8 mouse cellular contexts compared by ENCODE assay signal in the genomic region with DNA sequence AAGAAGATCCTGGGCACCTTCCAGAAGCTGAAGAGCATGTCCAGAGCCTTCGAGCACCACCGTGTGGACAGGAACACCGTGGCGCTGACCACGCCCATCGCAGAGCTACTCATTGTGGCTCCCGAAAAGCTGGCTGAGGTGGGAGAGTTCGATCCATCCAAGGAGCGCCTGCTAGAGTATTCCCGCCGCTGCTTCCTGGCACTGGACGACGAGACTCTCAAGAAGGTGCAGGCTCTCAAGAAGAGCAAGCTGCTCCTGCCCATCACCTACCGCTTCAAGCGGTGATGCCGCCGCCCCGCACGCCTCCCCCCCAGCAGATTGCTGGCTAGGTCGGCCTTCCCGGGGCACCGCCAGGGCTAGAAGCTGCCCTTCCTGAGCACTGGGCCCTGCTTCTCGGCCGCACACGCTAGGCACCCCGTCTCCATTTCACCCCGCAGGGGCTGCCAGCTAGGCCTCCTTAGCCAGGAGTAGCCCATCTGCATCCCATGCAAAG. TPM values are rescaled to one million over a fixed set of nuclear protein-coding genes. Genes with fewer than 3 reads are reported as not detected.
A peak's percentile ranks its signal among the peaks of the same experiment; 100 is the strongest.
DNase-seq lines count a peak whose midpoint lies in the region; ATAC-seq and TF ChIP-seq lines count a peak whose summit lies in the region.

No protein-coding gene starts in this region.

- H3K4me3 ChIP-seq in ES-E14 (ENCODE audit: insufficient read depth in 1 of 2, low read depth in 1 of 2, low read length in 2 of 2, poor library complexity in 1 of 2, severe bottlenecking in 1 of 2), result peak overlapping the region; percentile 86 to 94
- H3K4me3 ChIP-seq in forebrain, embryonic 11.5 days (ENCODE audit: low read depth, low read length), result peak overlapping the region; percentile 64
- peak overlapping the region; percentile 61 for H3K4me3 ChIP-seq in heart, embryonic 15.5 days
- peak overlapping the region; percentile 58 for H3K4me3 ChIP-seq in lung, embryonic 15.5 days

- H3K27me3 ChIP-seq in forebrain, embryonic 11.5 days (ENCODE audit: control insufficient read depth, insufficient read depth, low read length), result peaks cover 27% of the 10 kb centered on the region
- H3K27me3 ChIP-seq in heart, embryonic 15.5 days, result peaks cover 36% of the 10 kb centered on the region
- H3K27me3 ChIP-seq in lung, embryonic 15.5 days, result peaks cover 35% of the 10 kb centered on the region

- H3K9ac ChIP-seq in ES-E14 (ENCODE audit: insufficient read depth, low read depth, low read length, poor library complexity, severe bottlenecking), result peak overlapping the region; percentile 99
- peak overlapping the region; percentile 86 for H3K9ac ChIP-seq in forebrain, embryonic 11.5 days (ENCODE audit: low read length)
- H3K9ac ChIP-seq in heart, embryonic 15.5 days, result peak overlapping the region; percentile 73
- H3K9ac ChIP-seq in lung, embryonic 15.5 days, result peak overlapping the region; percentile 92

- H3K36me3 ChIP-seq in ES-E14 (ENCODE audit: control insufficient read depth, insufficient read depth, low read length, poor library complexity, severe bottlenecking), result peaks cover 3% of the 10 kb centered on the region; the same call in 1 of the 2 replicates
- H3K36me3 ChIP-seq in forebrain, embryonic 11.5 days (ENCODE audit: control insufficient read depth, insufficient read depth, low read length), result no peaks in the 10 kb centered on the region
- no peaks in the 10 kb centered on the region for H3K36me3 ChIP-seq in heart, embryonic 15.5 days
- H3K36me3 ChIP-seq in lung, embryonic 15.5 days, result no peaks in the 10 kb centered on the region; the same call in 1 of the 2 replicates

- peak overlapping the region; percentile 88 for H3K4me2 ChIP-seq in forebrain, embryonic 11.5 days (ENCODE audit: low read depth, low read length, severe bottlenecking)
- H3K4me2 ChIP-seq in heart, embryonic 15.5 days, result peak overlapping the region; percentile 97
- H3K4me2 ChIP-seq in lung, embryonic 15.5 days, result peak overlapping the region; percentile 95

- WGBS in forebrain, embryonic 11.5 days, result 2% methylated on average over 27 of the region's 27 CpGs
- WGBS in heart, embryonic 15.5 days, result 4% methylated on average over 27 of the region's 27 CpGs
- 2% methylated on average over 27 of the region's 27 CpGs for whole genome bisulfite sequencing in lung, embryonic 15.5 days

- no peaks in the 10 kb centered on the region for H3K9me3 ChIP-seq in ES-E14 (ENCODE audit: control insufficient read depth, insufficient read depth, low read depth, low read length)
- no peaks in the 10 kb centered on the region for H3K9me3 ChIP-seq in forebrain, embryonic 11.5 days (ENCODE audit: control insufficient read depth, low read length)
- H3K9me3 ChIP-seq in heart, embryonic 15.5 days (replicated peaks), result no peaks in the 10 kb centered on the region
- no peaks in the 10 kb centered on the region for H3K9me3 ChIP-seq in lung, embryonic 15.5 days

- 0 out of 2 replicates have a peak, but pooled peaks have one; percentile 9 for ATAC-seq in forebrain, embryonic 11.5 days (replicated peaks; ENCODE audit: low FRiP score)
- no peak for ATAC-seq in heart, embryonic 15.5 days (replicated peaks; ENCODE audit: insufficient number of reproducible peaks, insufficient read depth, low FRiP score, low read depth)
- ATAC-seq in lung, embryonic 15.5 days (ENCODE audit: borderline replicate concordance, extremely low read depth, low FRiP score, low TSS enrichment), result peak; percentile 5; the same call in 1 of the 2 replicates
- peak; percentile 34; the same call in 1 of the 2 replicates for ATAC-seq in neutrophil, adult 5-6 weeks (ENCODE audit: extremely low read depth, insufficient number of reproducible peaks, low FRiP score, poor library complexity, severe bottlenecking)

- in situ Hi-C loops in ES-E14 (cut with MboI; ENCODE audit: low sequenced_read_pairs in 2 of 2, unreplicated experiment in 2 of 2), result no loop called here

- no peak for DNase-seq in ES-E14 (ENCODE audit: low read depth, low spot score)
- DNase-seq in c-Kit-positive CD71-positive TER-119-positive erythroid progenitor cells, embryonic 14.5 days (ENCODE audit: low spot score), result peak; percentile 75
- DNase-seq in forebrain, embryonic 11.5 days (ENCODE audit: low spot score), result peak; percentile 87
- DNase-seq in kidney, postnatal 25 days, result peak; percentile 90 to 91
- DNase-seq in thymus, adult 18-20 months, result peak; percentile 56 to 67

- H3K4me1 ChIP-seq in ES-E14 (ENCODE audit: control insufficient read depth in 2 of 2, insufficient read depth in 2 of 2, low read length in 2 of 2, poor library complexity in 1 of 2), result peaks cover 0 to 11% of the 10 kb centered on the region in 2 experiments; a peak in 2 of 4 replicates
- peaks cover 20% of the 10 kb centered on the region for H3K4me1 ChIP-seq in forebrain, embryonic 11.5 days (replicated peaks; ENCODE audit: control insufficient read depth, insufficient read depth, low read length)
- peaks cover 38% of the 10 kb centered on the region for H3K4me1 ChIP-seq in heart, embryonic 15.5 days (replicated peaks)
- peaks cover 36% of the 10 kb centered on the region for H3K4me1 ChIP-seq in lung, embryonic 15.5 days

- H3K27ac ChIP-seq in ES-E14 (ENCODE audit: insufficient read depth, low read depth, low read length, poor library complexity, severe bottlenecking), result peak overlapping the region; percentile 99
- peak overlapping the region; percentile 98 for H3K27ac ChIP-seq in forebrain, embryonic 11.5 days (ENCODE audit: low read depth, low read length)
- peak overlapping the region; percentile 97 for H3K27ac ChIP-seq in heart, embryonic 15.5 days
- peak overlapping the region; percentile 100 for H3K27ac ChIP-seq in lung, embryonic 15.5 days

TF ChIP-seq in ES-E14, 5 proteins besides CTCF, POLR2A, EP300 and RAD21:
- TF ChIP-seq ZNF384 (IDR thresholded peaks at IDR 0.05; ENCODE audit: low read depth, low read length) (no peak), MAFK (IDR thresholded peaks at IDR 0.05; ENCODE audit: insufficient read depth, low read depth, low read length) (no peak), CHD2 (IDR thresholded peaks at IDR 0.05; ENCODE audit: low read depth, low read length) (no peak)

RNA-seq across cellular contexts. Expression of gene U2af2, which starts 1.7 kb away (rescaled TPM):
- total RNA-seq in ES-E14 (2012; rRNA removed), result 222 and 262 TPM in 2 replicates
- 222 and 236 TPM in 2 replicates for polyA plus RNA-seq in forebrain, embryonic 11.5 days (2014; fragmentation: Nextera tagmentation; extraction: Ambion mirVana)
- 63.0 and 78.8 TPM in 2 replicates for polyA plus RNA-seq in heart, embryonic 15.5 days (2015; fragmentation: Nextera tagmentation; extraction: Ambion mirVana)
- 147 and 150 TPM in 2 replicates for polyA plus RNA-seq in lung, embryonic 15.5 days (2015; fragmentation: Nextera tagmentation; extraction: Ambion mirVana)
- 168 and 188 TPM in 2 replicates for total RNA-seq in neutrophil, adult 5-6 weeks (2017)

RNA-seq across cellular contexts. Expression of gene Zfp580, which starts 8.9 kb away (rescaled TPM):
- total RNA-seq in ES-E14 (2012; rRNA removed), result 2.6 and 3.3 TPM in 2 replicates
- polyA plus RNA-seq in forebrain, embryonic 11.5 days (2014; fragmentation: Nextera tagmentation; extraction: Ambion mirVana), result 44.6 and 51.4 TPM in 2 replicates
- 14.7 and 17.2 TPM in 2 replicates for polyA plus RNA-seq in heart, embryonic 15.5 days (2015; fragmentation: Nextera tagmentation; extraction: Ambion mirVana)
- polyA plus RNA-seq in lung, embryonic 15.5 days (2015; fragmentation: Nextera tagmentation; extraction: Ambion mirVana), result 29.2 and 30.0 TPM in 2 replicates
- total RNA-seq in neutrophil, adult 5-6 weeks (2017), result 0.93 TPM in 1 of 2 replicates, not detected in the other

RNA-seq across cellular contexts. Expression of gene Epn1, which starts 19.8 kb away (rescaled TPM):
- 51.8 and 59.1 TPM in 2 replicates for total RNA-seq in ES-E14 (2012; rRNA removed)
- polyA plus RNA-seq in forebrain, embryonic 11.5 days (2014; fragmentation: Nextera tagmentation; extraction: Ambion mirVana), result 70.1 and 75.0 TPM in 2 replicates
- polyA plus RNA-seq in heart, embryonic 15.5 days (2015; fragmentation: Nextera tagmentation; extraction: Ambion mirVana), result 43.1 and 57.0 TPM in 2 replicates
- polyA plus RNA-seq in lung, embryonic 15.5 days (2015; fragmentation: Nextera tagmentation; extraction: Ambion mirVana), result 55.1 and 60.5 TPM in 2 replicates
- 118 and 130 TPM in 2 replicates for total RNA-seq in neutrophil, adult 5-6 weeks (2017)

RNA-seq across cellular contexts. Expression of gene Zfp784, which starts 22.0 kb away (rescaled TPM):
- total RNA-seq in ES-E14 (2012; rRNA removed), result 0.58 and 0.71 TPM in 2 replicates
- polyA plus RNA-seq in forebrain, embryonic 11.5 days (2014; fragmentation: Nextera tagmentation; extraction: Ambion mirVana), result 3.9 and 4.8 TPM in 2 replicates
- polyA plus RNA-seq in heart, embryonic 15.5 days (2015; fragmentation: Nextera tagmentation; extraction: Ambion mirVana), result 5.4 and 6.5 TPM in 2 replicates
- polyA plus RNA-seq in lung, embryonic 15.5 days (2015; fragmentation: Nextera tagmentation; extraction: Ambion mirVana), result 4.9 and 5.0 TPM in 2 replicates
- total RNA-seq in neutrophil, adult 5-6 weeks (2017), result 2.9 and 3.4 TPM in 2 replicates

RNA-seq across cellular contexts. Expression of gene 4632433K11Rik, which starts 26.4 kb away (rescaled TPM):
- not detected in 2 replicates for total RNA-seq in ES-E14 (2012; rRNA removed)
- not detected in 2 replicates for polyA plus RNA-seq in forebrain, embryonic 11.5 days (2014; fragmentation: Nextera tagmentation; extraction: Ambion mirVana)
- polyA plus RNA-seq in heart, embryonic 15.5 days (2015; fragmentation: Nextera tagmentation; extraction: Ambion mirVana), result not detected in 2 replicates
- polyA plus RNA-seq in lung, embryonic 15.5 days (2015; fragmentation: Nextera tagmentation; extraction: Ambion mirVana), result not detected in 2 replicates
- 0.98 and 1.6 TPM in 2 replicates for total RNA-seq in neutrophil, adult 5-6 weeks (2017)
